Mouse (Mus musculus) stomach, postnatal 0 days (tissue): Measurements from ENCODE around the gene Ube2ql1.

Experiments
- CTCF ChIP-seq: IDR thresholded peaks from 2 replicates; pipeline ENCODE4 v1.5.1; 2016; ENCODE audit warnings: antibody characterized with exemption, low read depth, mild to moderate bottlenecking, moderate library complexity
- EP300 ChIP-seq: optimal IDR thresholded peaks from 2 replicates; pipeline ENCODE3; 2016; ENCODE audit warnings: antibody characterized with exemption

- TF ChIP-seq EP300 = no peak
- TF ChIP-seq CTCF = no peak
Observed at GRCm38 (mm10) chr13:69701397-69701796, 38.3 kb downstream of the Ube2ql1 start.
